Mouse (Mus musculus): Measurements from ENCODE around the gene Pik3cd. TPM values are rescaled to one million over a fixed set of nuclear protein-coding genes. Genes with fewer than 3 reads are reported as not detected.
"Not testable (repeated sequence)": the region's sequence is repeated elsewhere in the genome, so short reads cannot be mapped to it uniquely, and the experiment has no call there.

Pik3cd gene
- 9.4 and 10.4 TPM in 2 replicates for polyA plus RNA-seq (2016; fragmentation: Nextera tagmentation; extraction: Ambion mirVana)

DNA sequence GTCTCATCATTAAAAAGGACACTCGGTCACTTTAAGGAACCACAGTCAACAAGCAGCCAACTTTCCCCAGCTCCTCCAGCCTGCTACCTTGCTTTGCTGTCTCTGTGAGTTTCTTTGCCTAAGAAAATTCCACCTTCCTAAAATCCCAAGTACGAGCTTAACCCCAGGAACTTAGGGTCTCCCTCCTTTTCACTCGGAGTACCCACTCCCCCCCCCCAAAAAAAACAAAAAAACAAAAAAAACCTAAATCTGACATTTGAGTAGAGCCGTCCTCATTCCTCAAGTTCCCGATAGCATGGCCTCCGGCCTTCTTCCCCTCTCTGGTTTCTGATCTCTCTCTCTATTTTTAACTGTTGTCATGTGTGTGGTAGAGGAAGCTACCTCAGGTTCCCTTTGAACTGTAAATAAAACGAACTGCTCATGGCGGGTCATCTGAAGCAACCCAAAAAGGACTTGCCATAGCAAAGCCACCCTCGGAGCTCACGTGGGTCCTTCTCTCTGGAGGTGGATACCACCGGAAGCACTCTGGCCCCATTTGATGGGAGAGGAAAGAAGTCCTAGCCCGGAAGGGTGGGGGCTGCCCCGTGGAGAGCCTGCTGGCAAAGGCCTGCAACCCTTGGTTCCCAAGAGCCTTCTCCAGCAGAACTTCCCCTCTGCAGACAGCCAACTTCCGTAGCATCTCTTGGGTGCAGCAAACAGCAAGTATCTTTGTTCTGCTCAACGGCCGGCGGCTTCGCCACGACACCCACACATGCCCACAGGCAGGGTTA lies at the start of gene Pik3cd:
Gene Pik3cd (minus strand): TSS at position 362 of the 770 bp plus-strand sequence.
- H3K4me1 ChIP-seq, result peaks cover 8% of the 10 kb centered on the region
- H3K9me3 ChIP-seq, result no peaks in the 10 kb centered on the region
- no peak within 1 kb of the TSS for H3K4me2 ChIP-seq
- no peak within 1 kb of the TSS for H3K4me3 ChIP-seq (replicated peaks)
- H3K9ac ChIP-seq, result no peak within 1 kb of the TSS
- no peak within 1 kb of the TSS for H3K27ac ChIP-seq
- peaks cover 26% of the 10 kb centered on the region for H3K27me3 ChIP-seq
- no peaks in the 10 kb centered on the region for H3K36me3 ChIP-seq (replicated peaks)
- 78% methylated on average over 19 of the region's 19 CpGs for WGBS
- no peak for ATAC-seq (ENCODE audit: low FRiP score)

GRCm38 (mm10) chr4:149750671-149751070 lies 48.3 kb upstream of the Pik3cd start:
- Histone ChIP-seq H3K9me3 (no peaks in the 10 kb centered on the region), H3K27ac (0 out of 2 replicates have a peak overlapping the region, but pooled peaks have one; percentile 19), H3K27me3 (peaks cover 3% of the 10 kb centered on the region), H3K4me1 (peaks cover 26% of the 10 kb centered on the region), H3K4me2 (no peak overlapping the region), H3K9ac (no peak overlapping the region), H3K4me3 (replicated peaks) (no peak overlapping the region), H3K36me3 (replicated peaks) (0 out of 2 replicates have a peak, but pooled peaks cover 7% of the 10 kb centered on the region)
- 0 out of 2 replicates have a peak, but pooled peaks have one; percentile 53 for ATAC-seq (ENCODE audit: low FRiP score)
- WGBS, result 29% methylated on average over 5 of the region's 5 CpGs

DNA sequence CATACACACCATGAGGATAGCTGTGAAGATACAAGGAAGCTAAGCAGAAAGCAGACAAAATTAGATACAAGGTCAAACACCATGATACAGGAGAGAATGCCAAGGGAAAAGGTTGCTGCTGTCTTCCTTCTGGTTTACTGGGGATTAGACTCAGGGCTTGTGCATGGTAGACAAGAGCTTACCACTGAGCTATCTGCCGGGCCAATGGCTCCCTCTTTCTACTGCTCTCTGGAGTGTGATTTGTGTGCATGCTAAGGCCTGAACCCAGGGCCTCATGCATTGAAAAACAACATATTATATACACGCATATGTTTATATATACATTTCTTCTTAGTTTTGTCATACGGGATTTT lies 47.3 kb upstream of the Pik3cd start:
- ATAC-seq (ENCODE audit: low FRiP score); H3K27me3 ChIP-seq; H3K9ac ChIP-seq; H3K4me2 ChIP-seq; H3K9me3 ChIP-seq; H3K4me3 ChIP-seq (replicated peaks); H3K27ac ChIP-seq: not testable (repeated sequence)
- 93% methylated on average over 3 of the region's 3 CpGs for WGBS
- peaks cover 11% of the 10 kb centered on the region; the same call in 1 of the 2 replicates for H3K36me3 ChIP-seq (replicated peaks)
- H3K4me1 ChIP-seq, result peaks cover 26% of the 10 kb centered on the region

DNA sequence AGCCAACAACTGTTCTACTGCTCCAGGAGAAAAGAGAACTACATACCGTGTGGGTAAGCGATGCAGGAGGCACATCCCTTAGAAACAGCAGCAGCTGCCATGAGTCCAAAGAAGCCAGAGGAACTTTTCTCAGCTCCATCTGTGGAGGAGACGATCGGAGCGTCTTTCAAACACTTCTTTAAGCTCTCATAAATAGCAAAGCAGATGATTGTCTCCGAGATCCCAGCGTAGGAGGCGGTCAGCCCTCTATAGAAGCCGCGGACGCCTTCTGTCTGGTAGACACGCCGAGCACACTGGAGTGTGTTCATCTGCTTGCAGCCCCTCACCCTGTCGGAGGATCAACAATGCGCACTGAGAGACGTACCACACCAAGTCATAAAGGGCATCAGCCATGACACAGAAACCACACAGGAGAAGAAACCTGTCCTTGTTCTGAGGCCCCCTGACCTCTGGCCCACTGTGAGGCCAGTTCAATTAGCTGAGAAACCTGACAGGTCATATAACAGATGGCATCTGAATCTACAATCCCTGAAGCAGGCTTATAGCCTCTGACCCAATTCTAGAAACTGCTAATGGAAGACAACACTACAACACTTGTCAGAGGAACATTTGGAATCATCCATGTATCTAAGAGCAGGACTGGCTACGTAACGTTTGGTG lies 46.8 kb upstream of the Pik3cd start:
- Histone ChIP-seq H3K4me3 (replicated peaks) (no peak overlapping the region), H3K4me2 (no peak overlapping the region), H3K36me3 (replicated peaks) (peaks cover 11% of the 10 kb centered on the region; the same call in 1 of the 2 replicates), H3K4me1 (peaks cover 26% of the 10 kb centered on the region), H3K9ac (no peak overlapping the region), H3K9me3 (no peaks in the 10 kb centered on the region), H3K27ac (no peak overlapping the region), H3K27me3 (peaks cover 3% of the 10 kb centered on the region)
- WGBS, result 92% methylated on average over 18 of the region's 18 CpGs
- ATAC-seq (ENCODE audit: low FRiP score), result no peak

GRCm38 (mm10) chr4:149744119-149744518 lies 41.7 kb upstream of the Pik3cd start:
- Histone ChIP-seq H3K4me3 (replicated peaks) (no peak overlapping the region), H3K9ac (no peak overlapping the region), H3K4me1 (no peaks in the 10 kb centered on the region), H3K27me3 (no peaks in the 10 kb centered on the region), H3K36me3 (replicated peaks) (peaks cover 19% of the 10 kb centered on the region), H3K9me3 (no peaks in the 10 kb centered on the region), H3K27ac (no peak overlapping the region), H3K4me2 (no peak overlapping the region)
- no peak for ATAC-seq (ENCODE audit: low FRiP score)
- WGBS, result 90% methylated on average over 7 of the region's 7 CpGs

GRCm38 (mm10) chr4:149742011-149742530 lies 39.7 kb upstream of the Pik3cd start:
- Histone ChIP-seq H3K4me2 (no peak overlapping the region), H3K27ac (no peak overlapping the region), H3K4me1 (peaks cover 4% of the 10 kb centered on the region), H3K9me3 (no peaks in the 10 kb centered on the region), H3K27me3 (no peaks in the 10 kb centered on the region), H3K4me3 (replicated peaks) (no peak overlapping the region), H3K36me3 (replicated peaks) (peaks cover 13% of the 10 kb centered on the region), H3K9ac (no peak overlapping the region)
- ATAC-seq (ENCODE audit: low FRiP score), result no peak
- WGBS, result 96% methylated on average over 14 of the region's 14 CpGs

DNA sequence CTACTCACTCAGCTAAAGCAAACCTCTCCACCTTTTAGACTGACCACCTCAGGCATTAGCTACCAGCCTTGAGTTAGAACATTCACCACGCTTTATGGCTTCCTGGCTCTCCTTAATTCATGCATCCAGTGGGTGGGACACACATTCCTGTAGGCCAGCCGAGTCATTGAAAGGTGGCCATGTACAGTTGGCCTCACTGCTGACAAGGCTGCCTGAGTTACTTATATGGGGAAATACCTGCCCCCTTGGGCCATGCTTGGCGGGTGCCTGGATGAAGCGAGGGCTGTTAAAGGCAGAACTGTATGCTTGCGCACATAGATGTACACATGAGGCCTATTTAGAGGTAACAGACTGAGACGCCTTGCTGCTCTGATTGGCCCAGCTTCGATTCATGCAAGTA lies 37.9 kb upstream of the Pik3cd start:
- no peak overlapping the region for H3K4me2 ChIP-seq
- H3K36me3 ChIP-seq (replicated peaks), result peaks cover 12% of the 10 kb centered on the region
- H3K9ac ChIP-seq, result no peak overlapping the region
- ATAC-seq (ENCODE audit: low FRiP score), result no peak
- no peak overlapping the region for H3K4me3 ChIP-seq (replicated peaks)
- no peaks in the 10 kb centered on the region for H3K27me3 ChIP-seq
- H3K9me3 ChIP-seq, result no peaks in the 10 kb centered on the region
- H3K27ac ChIP-seq, result no peak overlapping the region
- 87% methylated on average over 7 of the region's 7 CpGs for WGBS
- H3K4me1 ChIP-seq, result peaks cover 22% of the 10 kb centered on the region

DNA sequence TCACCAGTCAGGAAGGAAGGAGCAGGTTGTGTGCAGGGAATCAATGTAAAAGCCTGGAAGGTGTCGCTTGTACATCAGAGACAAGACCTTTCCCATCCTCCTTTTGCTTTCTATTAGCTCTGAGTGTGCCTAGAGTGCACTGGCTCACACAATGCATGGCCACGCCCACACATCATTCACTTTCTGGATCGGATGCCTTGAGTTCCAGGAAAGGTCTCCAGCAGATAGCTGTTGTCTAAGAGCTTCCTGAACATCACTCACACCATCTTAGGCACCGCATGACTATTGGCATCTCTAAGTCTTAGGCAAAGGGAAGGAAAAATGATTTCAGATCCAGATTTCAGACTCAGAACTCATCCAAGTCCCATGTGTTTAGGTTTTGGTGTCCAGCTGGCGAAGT lies 37.1 kb upstream of the Pik3cd start:
- Histone ChIP-seq H3K4me1 (peaks cover 30% of the 10 kb centered on the region), H3K9me3 (no peaks in the 10 kb centered on the region), H3K27me3 (no peaks in the 10 kb centered on the region), H3K27ac (no peak overlapping the region), H3K9ac (no peak overlapping the region), H3K36me3 (replicated peaks) (peaks cover 11% of the 10 kb centered on the region), H3K4me2 (no peak overlapping the region), H3K4me3 (replicated peaks) (no peak overlapping the region)
- WGBS, result 82% methylated on average over 5 of the region's 5 CpGs
- no peak for ATAC-seq (ENCODE audit: low FRiP score)

DNA sequence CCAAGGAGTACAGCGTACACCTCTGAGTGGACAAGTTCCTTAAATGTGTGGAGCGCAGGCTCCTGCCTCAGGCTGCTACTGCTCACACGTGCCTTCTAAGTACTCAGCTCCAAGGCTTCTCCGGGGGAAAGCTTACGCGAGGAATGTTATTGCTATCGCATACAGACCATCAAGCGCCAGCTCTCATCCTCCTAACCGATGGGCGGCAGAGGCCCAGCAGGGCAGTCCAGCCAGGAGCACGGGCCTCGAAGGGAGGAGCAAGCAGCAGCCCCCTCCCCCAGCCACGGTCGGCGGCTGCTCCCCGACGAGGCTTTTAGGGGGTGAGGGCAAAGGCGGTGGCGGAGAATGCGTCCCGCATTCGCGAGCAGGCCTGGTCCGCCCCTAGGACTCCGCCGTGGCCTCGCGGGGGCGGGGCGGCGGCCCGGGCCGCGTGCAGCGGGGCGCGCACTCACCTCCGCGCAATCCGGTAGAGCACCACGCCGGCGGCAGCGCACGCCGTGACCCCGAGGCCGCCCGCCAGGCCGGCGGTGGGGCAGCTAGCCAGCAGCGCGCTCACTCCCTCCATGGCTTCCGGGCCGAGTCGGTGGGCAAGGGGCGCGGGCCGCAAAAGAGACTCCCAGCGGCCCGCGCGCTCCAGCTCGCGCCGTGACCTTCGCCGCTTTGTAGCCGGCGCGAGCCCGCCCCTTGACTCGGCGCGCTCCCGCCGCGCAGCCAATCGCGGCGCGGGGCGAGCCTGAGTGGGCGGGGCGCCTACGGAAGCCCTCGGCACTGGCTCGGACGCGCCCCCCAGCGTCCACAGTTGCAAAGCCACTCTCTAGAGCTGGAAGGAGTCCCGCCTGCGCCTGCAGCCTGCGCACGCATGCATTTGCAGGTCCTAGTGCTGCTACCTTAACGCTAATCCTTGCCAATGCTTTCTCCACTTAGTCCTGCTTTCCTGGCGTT lies 35.3 kb upstream of the Pik3cd start, which contains the start of gene Tmem201:
Gene Tmem201 (minus strand): TSS at position 662 of the 942 bp plus-strand sequence.
- H3K4me2 ChIP-seq, result peak within 1 kb of the TSS; percentile 94
- H3K36me3 ChIP-seq (replicated peaks), result peaks cover 3% of the 10 kb centered on the region; the same call in 1 of the 2 replicates
- under 1% methylated on average over 77 of the region's 97 CpGs for WGBS
- peak within 1 kb of the TSS; percentile 62 for H3K4me3 ChIP-seq (replicated peaks)
- H3K9me3 ChIP-seq, result no peaks in the 10 kb centered on the region
- no peaks in the 10 kb centered on the region for H3K27me3 ChIP-seq
- peak within 1 kb of the TSS; percentile 83 for H3K9ac ChIP-seq
- H3K4me1 ChIP-seq, result peaks cover 48% of the 10 kb centered on the region
- peak; percentile 93 for ATAC-seq (ENCODE audit: low FRiP score)
- H3K27ac ChIP-seq, result peak within 1 kb of the TSS; percentile 79

GRCm38 (mm10) chr4:149736581-149736980 lies 34.2 kb upstream of the Pik3cd start:
- H3K4me1 ChIP-seq, result peaks cover 52% of the 10 kb centered on the region
- peak overlapping the region; percentile 62 for H3K4me3 ChIP-seq (replicated peaks)
- peak overlapping the region; percentile 94 for H3K4me2 ChIP-seq
- no peak for ATAC-seq (ENCODE audit: low FRiP score)
- H3K27ac ChIP-seq, result no peak overlapping the region
- 49% methylated on average over 4 of the region's 4 CpGs for WGBS
- no peaks in the 10 kb centered on the region for H3K27me3 ChIP-seq
- H3K36me3 ChIP-seq (replicated peaks), result peaks cover 6% of the 10 kb centered on the region
- H3K9me3 ChIP-seq, result no peaks in the 10 kb centered on the region
- H3K9ac ChIP-seq, result peak overlapping the region; percentile 83

GRCm38 (mm10) chr4:149735624-149736250 lies 33.4 kb upstream of the Pik3cd start:
- H3K4me1 ChIP-seq, result peaks cover 56% of the 10 kb centered on the region

More at GRCm38 (mm10) chr4:149735624-149736250, 33.4 kb upstream of the Pik3cd start:
- H3K36me3 ChIP-seq (replicated peaks), result peaks cover 15% of the 10 kb centered on the region
- H3K9me3 ChIP-seq, result no peaks in the 10 kb centered on the region
- no peaks in the 10 kb centered on the region for H3K27me3 ChIP-seq
- ATAC-seq (ENCODE audit: low FRiP score), result no peak
- no peak overlapping the region for H3K4me3 ChIP-seq (replicated peaks)
- peak overlapping the region; percentile 94 for H3K4me2 ChIP-seq
- WGBS, result 88% methylated on average over 5 of the region's 5 CpGs
- no peak overlapping the region for H3K27ac ChIP-seq
- H3K9ac ChIP-seq, result peak overlapping the region; percentile 9; the same call in 1 of the 2 replicates

Measured in forebrain, embryonic 12.5 days (tissue).